Mouse (Mus musculus): ENCODE measurements around the gene Podxl. TPM values are rescaled to one million over a fixed set of nuclear protein-coding genes. Genes with fewer than 3 reads are reported as not detected.
A peak's percentile ranks its signal among the peaks of the same experiment; 100 is the strongest.

Podxl gene
- polyA plus RNA-seq, 1 experiment from 2014 or later, result 24.7 TPM

- POLR2A ChIA-PET, result no interaction called here
- in situ Hi-C loops (cut with MboI; ENCODE audit: low pct_unique_long_range_greater_than_20kb), result no loop called here
- peak; percentile 67 for ATAC-seq
- no peak for TF ChIP-seq CTCF (IDR thresholded peaks at IDR 0.05)
- no peak for DNase-seq (ENCODE audit: low read depth, low spot score)
- CTCF ChIA-PET, result no interaction called here
- H3K27me3 ChIP-seq, result no peaks in the 10 kb centered on the region
Measured at GRCm38 (mm10) chr6:31518338-31518698, 45.5 kb downstream of the Podxl start.

GRCm38 (mm10) chr6:31517681-31518337 lies 46.0 kb downstream of the Podxl start:
- ATAC-seq, result peak; percentile 22
- ChIA-PET POLR2A (interaction anchor here (0.6 kb wide), 1 partner anchor 93 kb away, joined by 4 read pairs; no protein-coding TSS in a partner anchor), CTCF (no interaction called here)
- no peaks in the 10 kb centered on the region for H3K27me3 ChIP-seq
- no peak for DNase-seq (ENCODE audit: low read depth, low spot score)
- TF ChIP-seq CTCF (IDR thresholded peaks at IDR 0.05), result no peak
- in situ Hi-C loops (cut with MboI; ENCODE audit: low pct_unique_long_range_greater_than_20kb), result no loop called here

DNA sequence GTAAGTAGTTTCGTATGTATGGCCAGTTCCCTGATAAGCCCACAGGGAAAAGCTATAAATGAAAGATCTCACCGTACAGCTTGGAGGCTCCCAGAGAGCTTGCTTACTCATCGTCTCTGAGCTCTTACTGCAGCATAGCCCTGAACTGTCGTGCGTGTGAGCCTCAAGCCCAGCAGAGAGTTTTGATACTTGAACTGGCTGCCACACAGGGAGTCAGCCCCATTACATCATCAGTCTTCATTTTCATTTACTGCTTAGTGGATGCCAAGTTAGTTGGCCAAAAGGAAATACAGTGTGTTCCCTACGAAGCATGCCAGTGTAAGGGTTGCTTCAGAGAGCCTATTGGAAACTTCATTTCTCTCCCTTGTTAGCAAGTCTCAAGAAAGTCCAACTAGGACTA lies 50.1 kb downstream of the Podxl start:
- no peak for ATAC-seq
- ChIA-PET CTCF (interaction anchor here (0.9 to 1.3 kb wide), 2 partner anchors 13 to 21 kb away, joined by 3 to 4 read pairs; no protein-coding TSS in a partner anchor), POLR2A (no interaction called here)
- H3K27me3 ChIP-seq, result no peaks in the 10 kb centered on the region
- in situ Hi-C loops (cut with MboI; ENCODE audit: low pct_unique_long_range_greater_than_20kb), result no loop called here
- no peak for TF ChIP-seq CTCF (IDR thresholded peaks at IDR 0.05)
- no peak for DNase-seq (ENCODE audit: low read depth, low spot score)

GRCm38 (mm10) chr6:31502614-31503013 lies 61.2 kb downstream of the Podxl start:
- ATAC-seq, result no peak
- POLR2A ChIA-PET, result interaction anchor here (0.6 kb wide), 1 partner anchor 346 kb away, joined by 3 read pairs; no protein-coding TSS in a partner anchor
- H3K27me3 ChIP-seq, result no peaks in the 10 kb centered on the region
- in situ Hi-C loops (cut with MboI; ENCODE audit: low pct_unique_long_range_greater_than_20kb), result no loop called here
- CTCF ChIA-PET, result interaction anchor here (0.8 to 1.0 kb wide), 2 partner anchors 9 to 13 kb away, joined by 3 read pairs; no protein-coding TSS in a partner anchor
- no peak for TF ChIP-seq CTCF (IDR thresholded peaks at IDR 0.05)
- DNase-seq (ENCODE audit: low read depth, low spot score), result no peak

DNA sequence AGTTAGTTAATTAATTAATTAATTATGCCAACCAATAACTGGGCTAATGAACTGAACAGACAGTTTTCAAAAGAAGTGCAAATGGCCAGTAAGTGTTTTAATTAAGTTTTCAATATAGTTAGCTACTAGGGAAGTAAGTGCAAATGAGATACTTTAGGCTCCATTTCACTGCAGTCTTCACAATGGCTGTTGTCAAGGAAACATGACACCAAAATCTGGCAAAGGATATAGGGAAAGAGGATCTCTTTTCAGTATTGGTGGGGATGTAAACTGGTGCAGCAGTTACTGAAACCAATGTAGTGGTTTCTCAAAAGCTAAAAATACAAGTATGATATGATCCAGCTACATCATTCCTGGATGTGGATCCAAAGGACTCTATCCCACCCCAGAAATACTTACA lies 63.1 kb downstream of the Podxl start:
- ChIA-PET POLR2A (interaction anchor here (0.7 kb wide), 1 partner anchor 1144 kb away, joined by 3 read pairs; no protein-coding TSS in a partner anchor), CTCF (interaction anchor here (1.7 kb wide), 2 partner anchors 12 to 13 kb away, joined by 4 read pairs; no protein-coding TSS in a partner anchor)
- no peak for DNase-seq (ENCODE audit: low read depth, low spot score)
- in situ Hi-C loops (cut with MboI; ENCODE audit: low pct_unique_long_range_greater_than_20kb), result no loop called here
- no peak for TF ChIP-seq CTCF (IDR thresholded peaks at IDR 0.05)
- ATAC-seq, result no peak
- H3K27me3 ChIP-seq, result no peaks in the 10 kb centered on the region

GRCm38 (mm10) chr6:31500260-31500659 lies 63.5 kb downstream of the Podxl start:
- ChIA-PET CTCF (interaction anchor here (1.5 to 1.7 kb wide), 3 partner anchors 13 to 15 kb away, joined by 3 to 4 read pairs (median 4); no protein-coding TSS in a partner anchor), POLR2A (no interaction called here)
- no peak for ATAC-seq
- H3K27me3 ChIP-seq, result no peaks in the 10 kb centered on the region
- DNase-seq (ENCODE audit: low read depth, low spot score), result no peak
- TF ChIP-seq CTCF (IDR thresholded peaks at IDR 0.05), result no peak
- in situ Hi-C loops (cut with MboI; ENCODE audit: low pct_unique_long_range_greater_than_20kb), result no loop called here

DNA sequence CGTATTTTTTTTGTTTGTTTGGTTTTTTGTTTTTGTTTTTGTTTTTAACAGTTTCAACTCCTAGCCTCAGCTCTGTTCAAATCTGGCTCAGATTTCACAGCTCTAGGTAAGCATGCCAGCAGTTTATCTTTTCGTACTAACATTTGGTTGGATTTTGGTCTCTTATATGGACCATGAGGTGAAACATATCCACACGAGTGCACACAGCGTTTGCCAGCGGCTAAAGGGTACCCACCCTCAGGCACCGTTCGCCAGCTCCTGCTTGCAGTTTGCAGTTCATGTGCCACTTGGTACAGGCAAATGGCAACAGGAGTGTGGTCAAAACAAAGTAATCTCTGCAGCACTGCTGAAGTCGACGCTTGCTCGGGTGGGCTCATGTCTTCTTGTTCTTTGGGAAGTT lies 63.9 kb downstream of the Podxl start:
- ATAC-seq (no peak), DNase-seq (ENCODE audit: low read depth, low spot score) (no peak)
- POLR2A ChIA-PET, result interaction anchor here (0.6 kb wide), 1 partner anchor 8 kb away, joined by 3 read pairs; no protein-coding TSS in a partner anchor
- CTCF ChIA-PET, result interaction anchor here (0.8 to 1.7 kb wide), 4 partner anchors 13 to 22 kb away, joined by 3 to 4 read pairs (median 4); no protein-coding TSS in a partner anchor
- no peaks in the 10 kb centered on the region for H3K27me3 ChIP-seq
- no peak for TF ChIP-seq CTCF (IDR thresholded peaks at IDR 0.05)
- in situ Hi-C loops (cut with MboI; ENCODE audit: low pct_unique_long_range_greater_than_20kb), result no loop called here

DNA sequence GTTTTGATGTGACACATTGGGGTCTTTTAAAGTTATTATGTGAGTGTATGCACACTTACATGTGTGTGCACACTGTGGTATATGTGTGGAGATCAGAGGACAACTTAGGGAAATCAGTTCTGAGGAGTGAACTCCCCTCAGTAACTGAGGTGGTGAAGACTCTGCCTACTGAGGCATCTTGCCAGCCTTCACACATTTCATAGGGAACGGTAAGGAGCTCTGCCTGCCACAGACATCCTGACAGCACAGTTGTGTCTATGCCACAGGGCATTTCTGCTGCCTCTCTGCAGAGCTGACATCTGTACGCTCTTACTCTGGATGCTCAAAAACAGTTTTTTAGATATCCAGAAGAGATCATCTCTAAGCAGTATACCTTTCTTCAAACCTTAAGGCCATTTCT lies 67.6 kb downstream of the Podxl start:
- no peaks in the 10 kb centered on the region for H3K27me3 ChIP-seq
- CTCF ChIA-PET, result interaction anchor here (1.8 kb wide), 1 partner anchor 15 kb away, joined by 4 read pairs; no protein-coding TSS in a partner anchor
- no peak for ATAC-seq
- TF ChIP-seq CTCF (IDR thresholded peaks at IDR 0.05), result no peak
- POLR2A ChIA-PET, result no interaction called here
- in situ Hi-C loops (cut with MboI; ENCODE audit: low pct_unique_long_range_greater_than_20kb), result no loop called here
- DNase-seq (ENCODE audit: low read depth, low spot score), result no peak

- ChIA-PET CTCF (interaction anchor here (1.3 to 1.8 kb wide), 2 partner anchors 14 to 16 kb away, joined by 3 to 4 read pairs; no protein-coding TSS in a partner anchor), POLR2A (no interaction called here)
- ATAC-seq, result no peak
- no peaks in the 10 kb centered on the region for H3K27me3 ChIP-seq
- in situ Hi-C loops (cut with MboI; ENCODE audit: low pct_unique_long_range_greater_than_20kb), result no loop called here
- no peak for TF ChIP-seq CTCF (IDR thresholded peaks at IDR 0.05)
- DNase-seq (ENCODE audit: low read depth, low spot score), result no peak
Measured at GRCm38 (mm10) chr6:31495122-31495731, 68.6 kb downstream of the Podxl start.

GRCm38 (mm10) chr6:31489950-31490349 lies 73.8 kb downstream of the Podxl start:
- ATAC-seq (no peak), DNase-seq (ENCODE audit: low read depth, low spot score) (no peak)
- in situ Hi-C loops (cut with MboI; ENCODE audit: low pct_unique_long_range_greater_than_20kb), result no loop called here
- no peak for TF ChIP-seq CTCF (IDR thresholded peaks at IDR 0.05)
- ChIA-PET POLR2A (no interaction called here), CTCF (interaction anchor here (1.4 kb wide), 1 partner anchor 13 kb away, joined by 3 read pairs; no protein-coding TSS in a partner anchor)
- no peaks in the 10 kb centered on the region for H3K27me3 ChIP-seq

- ChIA-PET CTCF (interaction anchor here (1.1 kb wide), 1 partner anchor 13 kb away, joined by 4 read pairs; no protein-coding TSS in a partner anchor), POLR2A (no interaction called here)
- no peak for ATAC-seq
- no peaks in the 10 kb centered on the region for H3K27me3 ChIP-seq
- TF ChIP-seq CTCF (IDR thresholded peaks at IDR 0.05), result no peak
- DNase-seq (ENCODE audit: low read depth, low spot score), result no peak
- in situ Hi-C loops (cut with MboI; ENCODE audit: low pct_unique_long_range_greater_than_20kb), result no loop called here
Measured at GRCm38 (mm10) chr6:31486601-31487000, 77.2 kb downstream of the Podxl start.

Data from Patski (cell line).